Mouse (Mus musculus) T-cell, adult 2 months (primary cell): ENCODE results near the gene Ppib.

ENCODE experiments used
- DNase-seq: peaks from one replicate; pipeline ENCODE4 v3.0.0; 2022; ENCODE audit warnings: low spot score

Ppib gene

DNA sequence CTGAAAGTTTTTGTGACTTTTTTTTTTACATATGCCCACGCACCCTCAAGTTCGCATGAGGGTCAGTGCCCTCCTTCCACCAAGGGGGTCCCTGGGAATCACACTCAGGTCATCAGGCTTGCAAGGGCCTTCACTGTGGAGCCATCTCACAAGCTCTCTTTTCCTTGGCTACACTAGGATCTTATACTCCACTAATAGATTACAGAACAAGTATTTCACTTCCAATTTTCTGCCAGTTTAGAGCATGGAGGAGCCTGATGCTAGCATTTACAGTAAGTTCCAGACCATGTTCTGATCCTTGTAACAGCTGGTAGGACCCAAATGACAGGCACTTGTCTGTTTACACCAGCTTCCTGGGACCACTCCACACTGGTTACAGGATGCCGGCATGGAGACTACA is 18.1 kb downstream of the Ppib start:
- no peak for DNase-seq

DNA sequence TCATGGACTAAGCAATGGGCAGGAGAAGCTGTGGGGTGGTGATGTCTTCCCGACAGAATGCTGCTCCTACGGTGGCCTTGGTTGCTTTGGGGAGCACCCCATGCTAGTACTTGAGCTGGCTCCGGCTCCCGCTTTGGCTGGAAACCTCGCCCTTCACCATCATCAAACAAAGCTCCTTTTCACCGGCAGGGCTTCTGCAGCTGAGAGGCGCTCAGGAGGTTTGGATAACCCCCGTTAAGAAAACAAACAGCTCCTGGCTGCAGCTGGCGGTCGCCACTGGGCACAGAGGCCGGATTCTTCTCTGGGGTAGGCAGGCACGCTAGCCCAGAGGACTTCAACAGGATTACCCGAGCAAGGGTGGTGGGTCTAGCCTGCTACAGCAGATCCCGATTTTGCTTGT is 18.5 kb downstream of the Ppib start:
- no peak for DNase-seq

DNA sequence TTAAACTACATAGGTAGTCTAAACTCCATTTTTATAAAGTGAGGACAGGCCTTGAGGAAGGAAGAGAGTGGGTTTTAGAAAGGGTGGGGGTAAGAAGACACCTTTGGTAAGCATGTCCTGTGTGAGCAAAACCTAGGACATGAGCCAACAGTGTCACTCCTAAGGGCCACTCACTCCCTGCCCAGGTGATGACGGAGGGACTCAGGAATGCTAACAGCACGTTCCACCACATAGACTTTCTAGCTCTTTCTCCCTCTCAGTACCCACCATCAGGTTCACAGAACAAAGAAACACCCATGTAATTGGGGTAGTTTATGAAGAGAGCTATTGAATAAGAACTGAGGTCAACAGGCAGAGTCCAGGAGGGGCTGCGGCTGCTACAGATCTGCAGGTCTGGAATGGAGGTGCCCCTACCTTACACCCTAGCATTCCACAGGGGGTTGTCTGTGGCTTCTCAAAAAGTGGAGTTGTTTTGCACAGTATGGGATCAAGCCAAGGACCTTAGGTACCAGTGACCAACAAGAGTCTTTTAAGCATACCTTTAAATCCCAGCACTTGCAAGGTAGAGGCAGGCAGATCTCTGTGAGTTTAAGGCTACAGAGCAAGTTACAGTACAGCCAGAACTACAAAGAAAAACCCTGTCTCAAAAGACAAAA is 20.9 kb downstream of the Ppib start:
- no peak for DNase-seq

DNA sequence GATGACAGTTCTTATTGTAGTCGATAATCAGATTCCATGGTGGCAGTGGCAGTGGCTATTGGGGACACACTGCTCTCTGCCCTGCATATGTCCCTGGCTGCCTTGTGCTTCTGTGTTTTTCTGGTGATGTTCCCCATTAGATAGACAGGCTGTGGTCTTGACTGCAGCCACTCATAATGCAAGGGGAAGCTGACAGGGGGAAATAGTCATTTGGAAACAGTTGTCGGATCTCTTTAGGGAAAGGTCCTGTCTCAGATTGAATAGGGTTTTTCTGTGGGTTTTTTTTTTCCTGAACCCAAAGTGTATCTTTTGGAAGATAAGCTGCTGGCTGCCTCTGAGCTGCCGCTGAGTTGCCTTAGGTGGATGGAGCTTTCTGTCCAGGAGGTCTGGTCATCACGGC is 22.0 kb downstream of the Ppib start:
- DNase-seq: no peak

DNA sequence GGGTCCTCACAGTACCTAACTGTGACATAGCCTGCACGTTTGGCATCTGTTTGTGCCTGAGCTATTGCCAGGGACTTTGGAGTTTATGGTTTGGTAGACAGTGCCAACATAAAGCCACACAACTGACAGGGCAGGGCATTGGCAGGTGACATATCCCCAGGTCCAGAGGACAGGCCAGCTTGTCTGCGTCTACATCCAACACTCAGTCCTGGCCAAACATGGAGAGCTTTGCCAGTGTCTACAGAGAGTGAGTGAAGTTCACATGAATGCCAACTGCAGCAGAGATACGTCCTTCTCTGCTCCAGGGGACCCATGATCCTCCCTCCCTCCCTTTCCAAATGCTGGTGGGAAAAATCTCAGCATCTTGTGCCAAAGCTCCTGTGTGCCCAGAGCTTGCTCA is 24.1 kb downstream of the Ppib start:
- no peak for DNase-seq

DNA sequence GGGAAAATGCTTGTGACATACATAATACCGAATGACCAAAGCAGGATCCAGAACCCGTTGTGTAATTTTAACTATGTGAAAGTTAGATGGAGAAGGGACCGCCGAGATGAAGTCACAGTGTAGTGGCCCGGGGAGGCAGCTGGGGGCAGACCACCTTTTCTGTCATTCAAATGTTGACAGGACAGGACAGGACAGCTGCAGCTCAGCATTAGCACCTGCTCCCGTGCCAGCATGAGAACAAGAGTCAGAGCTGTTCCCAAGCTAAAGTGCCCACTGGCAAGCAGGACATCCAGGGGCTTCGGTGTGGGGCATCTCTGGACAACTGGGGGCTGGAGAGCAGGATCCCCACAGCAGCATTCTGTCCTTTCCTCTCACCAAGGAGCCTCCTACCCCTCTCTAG is 27.0 kb downstream of the Ppib start:
- no peak for DNase-seq

DNA sequence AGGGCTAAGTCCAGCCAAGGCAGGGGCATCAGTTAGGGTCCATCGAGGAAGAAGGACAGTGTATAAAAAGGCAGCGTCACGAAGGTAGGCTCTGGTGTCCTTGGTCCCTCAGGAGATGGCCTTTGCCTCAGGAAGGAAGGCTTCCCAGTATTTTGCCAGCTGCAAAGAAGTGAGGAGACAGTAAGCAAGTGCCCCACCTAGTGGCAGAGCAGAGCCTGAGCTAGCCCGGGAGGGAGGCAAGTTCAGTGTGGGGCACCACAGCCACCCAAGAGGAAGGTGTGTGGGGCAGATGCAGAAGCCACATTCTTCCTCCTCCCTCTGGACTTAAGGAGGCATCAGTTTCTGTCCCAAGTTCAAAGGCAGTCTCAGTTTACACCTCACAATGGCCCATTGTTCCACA is 28.4 kb downstream of the Ppib start:
- DNase-seq: no peak

DNA sequence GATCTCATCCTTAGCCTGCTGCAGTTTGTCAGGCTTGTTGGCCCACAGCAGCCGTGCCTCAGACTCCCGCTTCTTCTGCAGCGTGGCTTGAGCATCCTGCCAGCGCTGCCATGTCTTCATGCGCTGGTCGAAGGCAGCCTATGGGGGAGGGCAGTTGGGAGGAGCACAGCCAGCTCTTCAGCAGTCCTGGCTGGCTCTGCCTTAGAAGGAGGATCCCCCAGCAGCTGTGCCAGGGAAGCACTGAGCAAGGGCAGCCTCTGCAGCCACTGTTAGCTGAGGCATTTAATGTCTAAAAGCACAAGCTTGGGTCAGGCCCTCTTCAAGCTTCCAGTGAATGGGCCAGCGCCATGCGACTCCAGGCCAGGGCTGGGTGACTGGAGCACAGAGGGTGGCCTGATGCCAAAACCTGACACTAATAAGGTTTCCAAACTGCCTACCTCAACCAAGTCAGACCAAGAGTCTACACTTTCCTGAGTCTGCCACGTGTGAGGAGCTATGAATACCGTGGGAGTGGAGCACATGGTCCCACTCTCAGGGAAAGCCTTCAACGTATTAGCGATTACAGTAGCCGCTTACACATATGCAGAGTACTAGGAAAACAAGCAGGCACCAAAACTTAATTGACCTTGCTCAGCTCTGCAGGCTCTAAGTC is 30.7 kb downstream of the Ppib start:
- DNase-seq: no peak

DNA sequence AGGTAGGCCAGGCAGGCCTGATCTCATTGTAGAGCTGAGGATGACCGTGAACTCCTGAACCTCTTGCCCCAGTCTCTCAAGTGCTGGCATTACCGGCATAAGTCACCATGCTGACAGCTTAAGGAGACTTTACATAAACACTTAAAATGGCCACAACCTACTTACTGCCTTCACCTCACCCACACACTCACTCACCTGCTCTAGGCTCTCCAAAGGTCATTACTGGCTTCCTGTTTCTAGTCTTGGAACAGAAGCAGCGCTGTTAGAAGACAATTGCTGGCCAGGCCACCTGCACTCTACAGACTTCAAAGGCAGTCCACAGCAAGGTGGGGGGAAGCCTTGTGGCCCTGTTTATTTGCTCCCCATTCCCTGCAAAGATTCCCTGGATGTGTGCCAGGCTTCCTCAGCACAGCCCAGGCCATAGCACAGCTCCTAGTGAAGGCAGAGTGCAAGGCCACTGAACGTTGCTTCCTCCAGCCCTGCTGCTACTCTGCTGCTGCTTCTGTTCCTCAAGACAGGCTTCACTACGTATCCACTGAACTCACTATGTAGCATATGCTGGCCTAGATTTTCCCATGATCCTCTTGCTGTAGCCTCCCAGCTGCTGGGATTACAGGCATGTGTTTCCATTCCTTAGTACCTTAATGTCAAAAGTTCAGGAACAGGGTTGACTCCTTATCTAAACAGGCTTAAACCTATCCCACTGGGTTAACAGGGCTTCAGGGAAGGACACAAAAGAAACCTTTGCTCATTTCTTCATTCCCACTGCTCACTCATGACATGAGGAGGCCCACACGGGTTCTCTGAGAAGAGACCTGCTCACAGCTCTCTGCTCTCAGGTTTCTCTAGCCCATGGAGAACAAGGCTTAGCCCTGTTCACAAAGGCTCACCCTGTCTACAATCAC is 31.6 kb downstream of the Ppib start:
- no peak for DNase-seq

DNA sequence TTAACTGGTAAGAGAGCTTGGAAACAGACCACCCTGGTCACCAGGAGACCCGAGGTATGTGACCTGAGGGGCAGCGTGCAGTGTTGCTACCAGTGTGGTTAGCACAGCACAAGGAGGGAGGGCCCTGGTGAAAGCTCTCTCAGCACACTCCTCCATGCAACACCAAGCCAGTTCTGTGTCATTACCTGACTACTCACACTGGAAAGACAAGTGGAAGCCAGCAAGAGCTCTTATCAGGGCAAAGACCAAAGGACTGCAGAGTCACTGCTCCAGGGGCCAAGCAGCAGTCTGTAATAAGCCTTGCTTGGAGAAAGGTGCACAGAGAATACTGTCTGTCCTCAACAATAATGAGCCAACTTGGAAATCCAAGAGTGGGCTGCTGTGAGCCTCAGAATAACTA is 32.6 kb downstream of the Ppib start:
- DNase-seq: no peak

DNA sequence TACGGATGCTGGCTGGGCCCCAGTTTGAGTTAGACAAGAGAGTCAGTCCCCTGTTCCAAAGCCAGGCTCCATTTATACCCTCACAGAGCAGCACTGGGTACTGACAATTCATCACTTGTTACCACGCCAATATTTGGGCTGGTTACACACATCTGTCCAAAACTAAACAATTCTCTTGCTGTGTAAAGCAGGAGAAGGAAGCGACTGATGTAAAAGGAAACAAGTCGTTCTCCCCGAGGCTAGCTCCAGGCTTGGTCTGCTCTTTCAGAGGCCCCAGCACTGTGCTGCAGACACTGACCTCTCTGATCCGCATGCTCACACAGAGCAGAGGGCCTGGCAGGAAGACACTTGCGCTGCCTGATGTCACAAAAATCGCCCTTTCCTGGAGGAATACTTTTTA is 41.6 kb downstream of the Ppib start:
- DNase-seq: no peak

DNA sequence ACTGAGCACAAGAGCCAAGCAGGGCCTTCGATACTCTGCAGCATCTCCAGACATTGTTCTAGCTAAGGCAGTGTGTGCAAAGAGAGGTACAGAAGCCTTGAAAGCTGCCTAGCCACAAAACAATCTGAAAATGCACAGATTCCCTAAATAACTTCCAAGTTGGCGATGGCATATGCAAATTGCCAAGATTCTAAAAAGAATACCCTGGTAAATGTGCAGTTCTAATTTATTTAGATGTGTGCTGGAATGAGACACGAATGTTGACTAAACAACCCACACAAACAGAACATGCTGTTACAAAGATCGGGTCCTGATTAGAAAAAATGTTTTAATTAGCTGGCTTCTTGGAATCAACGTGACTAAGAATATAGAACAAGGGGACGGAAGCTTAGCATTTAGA is 42.6 kb downstream of the Ppib start:
- DNase-seq: no peak

DNA sequence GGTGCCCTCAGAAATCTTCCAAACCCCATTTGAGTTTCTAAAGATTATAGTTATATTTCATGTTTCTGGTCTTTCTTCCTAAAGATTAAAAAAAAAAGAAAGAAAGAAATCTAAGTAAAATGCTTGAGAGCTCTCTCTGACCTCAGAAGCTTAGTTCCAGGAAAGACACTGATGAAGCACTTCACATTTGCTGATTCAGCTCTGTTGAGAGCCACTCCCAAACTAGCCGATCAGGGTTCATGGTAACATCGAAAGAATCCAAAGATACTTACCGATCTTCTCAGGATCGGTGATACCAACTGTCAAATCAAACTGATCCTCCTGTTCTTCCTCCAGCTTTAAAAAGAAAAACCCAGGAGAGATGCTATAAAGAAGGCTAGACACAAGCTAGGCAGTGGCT is 44.6 kb downstream of the Ppib start:
- DNase-seq: no peak

DNA sequence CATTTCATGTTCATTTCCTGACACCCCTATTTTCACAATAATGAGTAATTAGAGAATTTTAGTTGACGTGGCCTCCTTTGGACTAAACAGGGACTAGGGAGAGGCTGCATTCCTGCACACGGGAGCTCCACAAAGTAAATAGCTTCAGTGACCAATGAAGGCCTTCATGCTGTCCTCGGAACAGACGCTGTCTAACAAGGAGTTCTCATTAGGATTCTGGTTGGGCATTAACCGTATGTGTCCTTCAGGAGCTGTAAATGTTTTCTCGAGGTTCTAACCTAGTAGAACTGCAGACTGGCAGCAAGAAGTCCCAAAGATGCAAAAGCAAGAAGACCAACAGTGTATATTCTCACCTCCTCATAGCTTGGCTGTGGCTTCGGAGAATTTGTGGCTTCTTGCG is 45.1 kb downstream of the Ppib start:
- no peak for DNase-seq

DNA sequence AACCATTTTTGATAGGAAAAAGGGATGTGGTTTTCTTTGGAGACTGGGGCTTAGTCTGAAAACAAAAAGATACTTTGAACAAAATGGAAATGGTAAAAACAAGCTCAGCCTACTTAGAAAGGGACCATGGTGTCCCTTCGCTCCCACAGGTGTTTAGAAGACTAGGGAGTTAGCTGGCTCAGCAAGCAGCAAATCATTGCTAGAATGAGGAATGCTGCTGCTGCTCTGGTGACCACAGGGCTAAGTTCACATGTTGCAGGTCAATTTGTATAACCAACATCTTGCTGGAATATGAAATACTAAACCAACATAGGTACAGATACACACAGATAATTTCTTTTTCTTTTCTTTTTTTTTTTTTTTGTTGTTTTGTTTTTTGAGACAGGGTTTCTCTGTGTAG is 49.6 kb downstream of the Ppib start:
- DNase-seq: no peak

DNA sequence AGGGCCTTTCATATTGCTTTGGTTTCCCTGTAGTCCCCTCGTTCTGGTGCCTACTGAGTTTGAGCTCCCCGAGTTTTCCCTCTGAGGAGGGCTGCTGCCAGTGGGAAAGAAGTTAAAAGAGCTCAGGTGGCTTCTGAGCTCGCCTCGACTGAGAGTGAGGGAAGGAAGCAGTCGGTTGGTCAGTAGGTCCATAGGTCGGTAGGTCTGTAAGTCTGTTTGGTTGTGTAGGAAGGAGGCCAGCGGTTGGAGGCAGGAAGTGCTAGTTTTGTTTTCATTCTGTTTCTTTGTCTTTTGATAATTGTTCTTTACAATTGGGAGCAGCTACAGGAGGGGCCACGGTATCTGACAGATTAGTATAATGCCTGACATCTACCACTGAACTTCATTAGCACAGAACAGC is 50.1 kb downstream of the Ppib start:
- no peak for DNase-seq

DNA sequence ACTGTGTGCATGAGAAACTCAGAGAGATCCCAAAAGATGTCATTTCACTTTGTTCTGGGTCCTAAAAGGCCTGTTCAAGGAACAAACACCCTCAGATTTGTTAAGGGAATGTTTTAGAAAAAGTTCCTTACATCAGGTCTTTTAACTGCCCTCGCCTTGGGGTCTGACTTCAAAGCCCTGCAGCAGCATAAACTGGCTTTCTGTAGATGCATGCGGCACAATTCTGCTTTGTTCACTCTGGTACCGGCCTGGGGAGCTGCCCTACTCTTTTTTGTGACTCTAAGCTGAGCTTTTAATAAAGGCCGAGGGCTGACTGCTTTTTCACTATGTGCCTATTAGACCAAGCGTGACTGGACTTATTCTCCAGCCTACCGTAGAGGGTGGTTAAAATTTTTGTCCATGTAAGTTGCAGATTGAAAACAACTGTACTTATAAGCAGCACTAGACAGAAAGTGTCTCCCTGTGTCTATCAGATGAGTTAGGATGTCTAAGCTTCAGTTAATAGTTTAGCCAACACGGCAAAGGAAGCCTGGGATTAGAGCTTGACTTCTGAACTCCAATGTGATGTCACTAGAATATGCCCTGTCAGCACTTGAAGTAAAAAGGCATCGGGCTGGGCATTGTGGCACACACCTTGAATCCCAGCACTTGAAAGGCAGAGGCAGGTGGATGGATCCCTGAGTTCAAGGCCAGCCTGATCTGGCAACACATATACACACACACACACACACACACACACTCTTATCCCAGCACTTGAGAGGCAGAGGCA is 50.8 kb downstream of the Ppib start:
- DNase-seq: no peak

DNA sequence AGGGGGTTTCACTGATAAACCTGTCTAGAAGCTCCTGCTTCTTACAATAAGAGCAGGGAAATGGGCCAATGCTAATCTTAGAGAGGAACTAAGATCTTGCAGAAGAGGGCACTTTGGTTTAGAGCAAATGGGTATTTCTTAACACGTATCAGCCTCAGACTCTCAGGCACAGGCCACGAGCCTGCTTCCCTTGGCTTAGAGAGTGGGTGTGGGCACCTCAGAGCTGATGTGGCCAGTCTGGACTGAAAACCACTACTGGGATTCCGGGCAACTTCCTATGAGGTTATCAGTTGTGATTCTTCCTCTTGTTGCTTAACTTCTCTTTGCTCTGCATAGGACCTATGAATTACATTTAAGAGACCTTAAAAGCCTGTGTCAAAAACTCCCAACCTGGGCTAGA is 54.3 kb downstream of the Ppib start:
- DNase-seq: no peak
